Mouse (Mus musculus) erythroblast, embryonic 14.5 days (primary cell): ENCODE data around the gene Gfy.

Experiments
- GATA1 ChIP-seq: IDR thresholded peaks from 2 replicates; pipeline ENCODE4 v1.6.1; 2012; ENCODE audit warnings: low read length, inconsistent platforms, mixed read lengths
- TAL1 ChIP-seq: IDR thresholded peaks from 3 replicates; pipeline ENCODE4 v1.6.1; 2012; ENCODE audit warnings: low read length, inconsistent platforms, mixed read lengths

DNA sequence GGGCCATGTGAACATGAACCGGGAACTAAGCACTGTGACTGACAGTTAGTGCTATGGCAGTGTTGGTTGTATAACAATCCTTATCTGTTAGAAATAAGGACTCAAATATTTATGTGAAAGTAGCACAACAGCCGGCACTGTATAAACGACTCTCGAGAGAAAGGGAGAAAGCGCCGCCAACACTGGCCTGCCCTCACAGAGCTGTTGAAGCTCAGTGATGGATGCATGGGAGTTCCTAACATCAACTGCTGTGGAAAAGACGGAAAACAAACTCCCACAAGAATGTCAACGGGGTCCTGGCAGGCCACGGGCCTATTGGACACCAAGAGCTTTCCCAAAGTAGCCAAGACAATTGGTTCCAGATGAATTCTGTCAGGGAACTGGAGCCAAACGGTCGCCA is 28.1 kb downstream of the Gfy start:
- TF ChIP-seq TAL1 = no peak
- TF ChIP-seq GATA1 = no peak
